Mouse (Mus musculus) stomach, embryonic 14.5 days (tissue): ENCODE data around the gene 1700012P22Rik. TPM values are rescaled to one million over a fixed set of nuclear protein-coding genes. Genes with fewer than 3 reads are reported as not detected.
A peak's percentile ranks its signal among the peaks of the same experiment; 100 is the strongest.

Experiments
- ATAC-seq: fragments of 200-750 bp; cut with Nextera tagmentation; 2 replicates; pipeline ENCODE4 v1.8.0; 2017; ENCODE audit warnings: low read depth, moderate TSS enrichment; ENCODE audit not compliant: insufficient number of reproducible peaks, insufficient read depth, low FRiP score
- H3K27ac ChIP-seq: fragments of 300-500 bp; sonication (generic); 2 replicates; pipeline ENCODE4 v1.5.1; 2014; ENCODE audit warnings: mild to moderate bottlenecking, low read length, moderate library complexity, mixed read lengths
- H3K27me3 ChIP-seq: fragments of 300-500 bp; sonication (generic); 2 replicates; pipeline ENCODE4 v1.6.1; 2014; ENCODE audit warnings: low read length, control low read depth, mixed read lengths; ENCODE audit not compliant: control insufficient read depth, insufficient read depth
- H3K36me3 ChIP-seq: fragments of 300-500 bp; sonication (generic); 2 replicates; pipeline ENCODE4 v1.6.1; 2014; ENCODE audit warnings: mild to moderate bottlenecking, control low read depth, low read length, moderate library complexity, mixed read lengths; ENCODE audit not compliant: control insufficient read depth, insufficient read depth
- H3K4me1 ChIP-seq: fragments of 300-500 bp; sonication (generic); 2 replicates; pipeline ENCODE4 v1.6.1; 2014; ENCODE audit warnings: low read length, control low read depth, mixed read lengths; ENCODE audit not compliant: control insufficient read depth, insufficient read depth
- H3K4me2 ChIP-seq: fragments of 300-500 bp; sonication (generic); replicated peaks from 2 replicates; pipeline ENCODE4 v1.6.1; 2014; ENCODE audit warnings: low read depth, low read length, control low read depth
- H3K4me3 ChIP-seq: fragments of 300-500 bp; sonication (generic); 2 replicates; pipeline ENCODE4 v1.5.1; 2014; ENCODE audit warnings: low read depth, low read length, control low read depth
- H3K9ac ChIP-seq: fragments of 300-500 bp; sonication (generic); replicated peaks from 2 replicates; pipeline ENCODE4 v1.6.1; 2014; ENCODE audit warnings: low read depth, mild to moderate bottlenecking, control low read depth, low read length, moderate library complexity, mixed read lengths
- H3K9me3 ChIP-seq: fragments of 300-500 bp; sonication (generic); 2 replicates; pipeline ENCODE4 v1.6.1; 2016; ENCODE audit warnings: low read depth, low read length, control low read depth; ENCODE audit not compliant: control insufficient read depth
- WGBS: fragments of 180-500 bp; shearing (Covaris S2); extraction: QIAGEN DNeasy Blood & Tissue Kit; methylation state at CpG from one replicate; pipeline ENCODE4 v1.1.7; 2014; 5-methylcytosine and 5-hydroxymethylcytosine counted together
- polyA plus RNA-seq: library from polyadenylated mRNA; unstranded; fragments of >200 nt; fragmentation: Nextera tagmentation; extraction: Ambion mirVana; gene quantifications from 2 replicates; pipeline ENCODE4 v1.2.1, GENCODE M21; 2014

The 1700012P22Rik gene
- polyA plus RNA-seq, 1 experiment from 2014 or later = not detected

- no peak overlapping the region for H3K9ac ChIP-seq
- 0 out of 2 replicates have a peak, but pooled peaks have one; percentile 14 for ATAC-seq
- H3K4me3 ChIP-seq = no peak overlapping the region
- no peak overlapping the region for H3K27ac ChIP-seq
- H3K9me3 ChIP-seq = no peaks in the 10 kb centered on the region
- WGBS = 74% methylated on average over 2 of the region's 2 CpGs
- no peaks in the 10 kb centered on the region for H3K36me3 ChIP-seq
- no peaks in the 10 kb centered on the region for H3K27me3 ChIP-seq
- no peaks in the 10 kb centered on the region for H3K4me1 ChIP-seq
- no peak overlapping the region for H3K4me2 ChIP-seq
Observed at GRCm38 (mm10) chr4:144430723-144431122, 7.8 kb downstream of the 1700012P22Rik start.

DNA sequence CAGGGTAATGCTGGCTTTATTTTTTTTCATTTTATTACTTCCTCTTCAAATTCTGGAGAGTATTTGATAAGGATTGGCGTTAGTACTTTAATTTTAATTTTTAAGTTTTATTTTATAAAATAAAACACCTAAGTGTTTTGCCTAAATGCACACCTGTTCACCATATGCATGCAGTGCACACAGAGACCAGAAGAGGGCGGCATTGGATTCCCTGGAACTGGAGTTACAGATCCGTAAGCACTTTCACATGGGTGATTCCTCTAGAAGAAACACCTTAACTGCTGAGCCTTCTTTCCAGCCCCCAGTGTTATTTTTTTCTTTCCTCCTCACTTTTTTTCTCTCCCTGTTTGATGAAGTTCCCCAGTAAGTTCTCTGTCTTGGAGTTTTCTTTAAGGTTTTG is 9.7 kb downstream of the 1700012P22Rik start:
- 19% methylated on average over 3 of the region's 3 CpGs for WGBS
- ATAC-seq = no peak
- no peaks in the 10 kb centered on the region for H3K27me3 ChIP-seq

GRCm38 (mm10) chr4:144424590-144424989 is 14.0 kb downstream of the 1700012P22Rik start:
- Histone ChIP-seq H3K27ac (no peak overlapping the region), H3K9me3 (no peaks in the 10 kb centered on the region), H3K4me2 (no peak overlapping the region), H3K27me3 (no peaks in the 10 kb centered on the region), H3K4me1 (no peaks in the 10 kb centered on the region), H3K9ac (no peak overlapping the region), H3K4me3 (no peak overlapping the region), H3K36me3 (no peaks in the 10 kb centered on the region)
- no peak for ATAC-seq
- 71% methylated on average over 5 of the region's 5 CpGs for WGBS

More for the DNA sequence above, 9.7 kb downstream of the 1700012P22Rik start:
- Histone ChIP-seq H3K27ac (no peak overlapping the region), H3K36me3 (no peaks in the 10 kb centered on the region), H3K9ac (no peak overlapping the region), H3K4me3 (no peak overlapping the region), H3K4me2 (no peak overlapping the region), H3K4me1 (no peaks in the 10 kb centered on the region), H3K9me3 (no peaks in the 10 kb centered on the region)

GRCm38 (mm10) chr4:144420644-144421043 is 17.9 kb downstream of the 1700012P22Rik start:
- H3K4me2 ChIP-seq = no peak overlapping the region
- H3K4me3 ChIP-seq = no peak overlapping the region
- no peak overlapping the region for H3K9ac ChIP-seq
- H3K4me1 ChIP-seq = no peaks in the 10 kb centered on the region
- H3K27me3 ChIP-seq = no peaks in the 10 kb centered on the region
- H3K27ac ChIP-seq = no peak overlapping the region
- ATAC-seq = no peak
- no peaks in the 10 kb centered on the region for H3K9me3 ChIP-seq
- H3K36me3 ChIP-seq = no peaks in the 10 kb centered on the region

DNA sequence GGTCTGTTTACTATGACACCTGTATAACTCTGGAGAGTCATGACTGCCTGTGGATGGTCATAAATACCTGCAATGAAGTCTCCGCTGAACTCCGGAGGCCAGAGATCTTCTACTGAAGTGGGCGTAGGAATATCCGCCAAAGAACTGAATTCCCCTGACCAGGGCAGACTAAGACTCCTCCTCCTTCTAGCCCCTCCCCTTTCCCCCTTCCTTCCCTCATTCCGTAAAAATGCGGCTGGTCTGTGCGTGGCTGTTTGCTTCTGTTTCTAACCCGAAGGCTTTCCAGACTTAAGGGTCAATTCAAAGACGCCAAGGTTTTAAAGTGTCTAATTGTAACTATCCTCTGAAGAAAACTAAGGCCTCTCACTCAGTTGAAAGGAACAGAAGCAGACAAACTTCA is 30.3 kb downstream of the 1700012P22Rik start, which contains the start of gene Pramef12:
Pramef12 (minus strand) TSS at position 175 of the 400 bp plus-strand sequence.
- no peak within 1 kb of the TSS for H3K9ac ChIP-seq
- whole genome bisulfite sequencing = 68% methylated on average over 9 of the region's 9 CpGs
- ATAC-seq = no peak

GRCm38 (mm10) chr4:144406261-144406660 is 32.3 kb downstream of the 1700012P22Rik start:
- WGBS = 59% methylated on average over 3 of the region's 3 CpGs
- H3K9me3 ChIP-seq = no peaks in the 10 kb centered on the region

More for the DNA sequence above, 30.3 kb downstream of the 1700012P22Rik start, which contains the start of gene Pramef12:
- Histone ChIP-seq H3K27me3 (no peaks in the 10 kb centered on the region), H3K9me3 (no peaks in the 10 kb centered on the region), H3K4me2 (no peak within 1 kb of the TSS), H3K4me1 (no peaks in the 10 kb centered on the region), H3K36me3 (no peaks in the 10 kb centered on the region), H3K4me3 (no peak within 1 kb of the TSS), H3K27ac (no peak within 1 kb of the TSS)

GRCm38 (mm10) chr4:144404456-144405086 is 34.0 kb downstream of the 1700012P22Rik start:
- no peaks in the 10 kb centered on the region for H3K4me1 ChIP-seq
- peak overlapping the region; percentile 40 for H3K4me2 ChIP-seq
- H3K27ac ChIP-seq = peak overlapping the region; percentile 62
- H3K9ac ChIP-seq = no peak overlapping the region
- H3K9me3 ChIP-seq = no peaks in the 10 kb centered on the region
- H3K27me3 ChIP-seq = no peaks in the 10 kb centered on the region
- peak; percentile 93 for ATAC-seq
- H3K4me3 ChIP-seq = peak overlapping the region; percentile 25
- H3K36me3 ChIP-seq = no peaks in the 10 kb centered on the region
- WGBS = 3% methylated on average over 17 of the region's 17 CpGs

More at GRCm38 (mm10) chr4:144406261-144406660, 32.3 kb downstream of the 1700012P22Rik start:
- no peaks in the 10 kb centered on the region for H3K27me3 ChIP-seq
- H3K4me3 ChIP-seq = no peak overlapping the region
- H3K4me1 ChIP-seq = no peaks in the 10 kb centered on the region
- H3K9ac ChIP-seq = no peak overlapping the region
- no peak overlapping the region for H3K4me2 ChIP-seq
- H3K36me3 ChIP-seq = no peaks in the 10 kb centered on the region
- no peak overlapping the region for H3K27ac ChIP-seq
- ATAC-seq = no peak

GRCm38 (mm10) chr4:144402712-144403111 is 35.9 kb downstream of the 1700012P22Rik start:
- no peaks in the 10 kb centered on the region for H3K36me3 ChIP-seq
- H3K27ac ChIP-seq = no peak overlapping the region
- H3K4me1 ChIP-seq = no peaks in the 10 kb centered on the region
- no peak overlapping the region for H3K4me3 ChIP-seq
- H3K27me3 ChIP-seq = no peaks in the 10 kb centered on the region
- no peak for ATAC-seq
- H3K9me3 ChIP-seq = no peaks in the 10 kb centered on the region
- H3K4me2 ChIP-seq = no peak overlapping the region
- no peak overlapping the region for H3K9ac ChIP-seq
- WGBS = 28% methylated on average over 4 of the region's 4 CpGs

- H3K4me2 ChIP-seq = no peak overlapping the region
- no peaks in the 10 kb centered on the region for H3K27me3 ChIP-seq
- no peak overlapping the region for H3K27ac ChIP-seq
- ATAC-seq = no peak
- H3K9ac ChIP-seq = no peak overlapping the region
- H3K9me3 ChIP-seq = no peaks in the 10 kb centered on the region
- WGBS = 21% methylated on average over 3 of the region's 3 CpGs
- H3K36me3 ChIP-seq = no peaks in the 10 kb centered on the region
- H3K4me1 ChIP-seq = no peaks in the 10 kb centered on the region
- H3K4me3 ChIP-seq = no peak overlapping the region
Observed at GRCm38 (mm10) chr4:144396316-144396715, 42.3 kb downstream of the 1700012P22Rik start.
